Mouse (Mus musculus): ENCODE results near the gene Mrpl33. TPM values are rescaled to one million over a fixed set of nuclear protein-coding genes. Genes with fewer than 3 reads are reported as not detected.

Gene Mrpl33
- total and polyA plus RNA-seq, 2 experiments from 2014 or later = 82.5 to 293 TPM

DNA sequence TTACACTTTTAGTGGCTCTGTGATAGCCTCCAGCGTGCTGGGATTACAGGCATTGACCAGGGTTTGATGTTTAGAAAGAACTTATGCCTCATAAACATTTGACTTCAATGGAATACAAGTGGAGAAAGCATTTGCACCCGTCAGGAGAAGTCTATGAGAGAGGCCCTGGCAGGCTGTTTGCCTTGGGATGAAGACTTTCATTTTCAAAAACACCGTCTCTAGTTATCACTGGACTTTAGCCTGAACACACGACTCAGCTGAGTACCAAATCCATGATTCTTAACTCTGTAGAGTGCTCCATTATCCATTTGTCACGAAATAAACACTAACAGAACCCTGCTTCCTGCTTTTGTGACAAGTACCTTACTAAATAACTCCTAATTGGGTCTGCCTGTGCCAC, 73.2 kb downstream of the Mrpl33 start:
- ATAC-seq (no peak), DNase-seq (ENCODE audit: low spot score) (no peak)
- no peaks in the 10 kb centered on the region for H3K36me3 ChIP-seq (ENCODE audit: insufficient read depth, low read length)
- H3K4me3 ChIP-seq (ENCODE audit: low read length) = no peak overlapping the region
- H3K9ac ChIP-seq (replicated peaks; ENCODE audit: low read length) = no peak overlapping the region
- no peak overlapping the region for H3K27ac ChIP-seq
- no peaks in the 10 kb centered on the region for H3K9me3 ChIP-seq (ENCODE audit: low read length)
- H3K4me1 ChIP-seq (ENCODE audit: insufficient read depth, low read length) = no peaks in the 10 kb centered on the region
- H3K27me3 ChIP-seq (ENCODE audit: insufficient read depth, low read length) = no peaks in the 10 kb centered on the region
- H3K4me2 ChIP-seq (ENCODE audit: low read depth, low read length) = no peak overlapping the region
- TF ChIP-seq CTCF (IDR thresholded peaks at IDR 0.05; ENCODE audit: low read depth) = no peak
- WGBS = 77% methylated on average over 5 of the region's 5 CpGs

DNA sequence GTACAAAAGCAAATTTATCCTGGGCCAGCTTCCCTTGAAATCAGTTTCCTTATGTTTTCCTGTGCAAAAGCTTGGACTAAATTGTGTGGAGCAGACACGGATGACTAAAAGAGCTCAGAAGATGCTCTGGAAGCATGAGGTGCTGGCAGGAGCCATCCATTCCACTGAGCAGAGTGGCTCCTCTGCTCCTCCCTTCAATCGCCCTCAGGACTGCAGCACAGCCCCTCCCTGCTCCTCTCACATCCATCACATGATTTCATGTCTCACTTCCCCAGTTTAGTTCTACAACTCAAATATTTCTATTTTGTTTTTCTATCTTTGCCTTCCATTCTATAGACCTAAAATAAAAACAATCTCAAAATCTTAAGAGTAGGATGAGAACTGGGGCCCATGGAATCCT, 74.4 kb downstream of the Mrpl33 start:
- Histone ChIP-seq H3K27ac (no peak overlapping the region), H3K27me3 (ENCODE audit: insufficient read depth, low read length) (no peaks in the 10 kb centered on the region), H3K9me3 (ENCODE audit: low read length) (no peaks in the 10 kb centered on the region), H3K4me1 (ENCODE audit: insufficient read depth, low read length) (no peaks in the 10 kb centered on the region), H3K4me3 (ENCODE audit: low read length) (no peak overlapping the region), H3K36me3 (ENCODE audit: insufficient read depth, low read length) (no peaks in the 10 kb centered on the region), H3K4me2 (ENCODE audit: low read depth, low read length) (no peak overlapping the region), H3K9ac (replicated peaks; ENCODE audit: low read length) (no peak overlapping the region)
- no peak for TF ChIP-seq CTCF (IDR thresholded peaks at IDR 0.05; ENCODE audit: low read depth)
- ATAC-seq (no peak), DNase-seq (ENCODE audit: low spot score) (no peak)
- WGBS = 70% methylated on average over 2 of the region's 2 CpGs

GRCm38 (mm10) chr5:31673431-31673830, 76.7 kb downstream of the Mrpl33 start:
- Histone ChIP-seq H3K36me3 (ENCODE audit: insufficient read depth, low read length) (no peaks in the 10 kb centered on the region), H3K4me3 (ENCODE audit: low read length) (no peak overlapping the region), H3K4me1 (ENCODE audit: insufficient read depth, low read length) (no peaks in the 10 kb centered on the region), H3K4me2 (ENCODE audit: low read depth, low read length) (no peak overlapping the region), H3K27ac (no peak overlapping the region), H3K27me3 (ENCODE audit: insufficient read depth, low read length) (no peaks in the 10 kb centered on the region), H3K9me3 (ENCODE audit: low read length) (no peaks in the 10 kb centered on the region), H3K9ac (replicated peaks; ENCODE audit: low read length) (no peak overlapping the region)
- DNase-seq (ENCODE audit: low spot score) (peak; percentile 8), ATAC-seq (no peak)
- TF ChIP-seq CTCF (IDR thresholded peaks at IDR 0.05; ENCODE audit: low read depth) = no peak
- 75% methylated on average over 2 of the region's 2 CpGs for WGBS

GRCm38 (mm10) chr5:31678000-31678399, 81.3 kb downstream of the Mrpl33 start:
- 83% methylated on average over 1 of the region's 1 CpGs for WGBS
- DNase-seq (ENCODE audit: low spot score) (no peak), ATAC-seq (no peak)
- Histone ChIP-seq H3K9ac (replicated peaks; ENCODE audit: low read length) (no peak overlapping the region), H3K4me3 (ENCODE audit: low read length) (no peak overlapping the region), H3K36me3 (ENCODE audit: insufficient read depth, low read length) (no peaks in the 10 kb centered on the region), H3K4me1 (ENCODE audit: insufficient read depth, low read length) (no peaks in the 10 kb centered on the region), H3K4me2 (ENCODE audit: low read depth, low read length) (no peak overlapping the region), H3K27ac (no peak overlapping the region), H3K9me3 (ENCODE audit: low read length) (no peaks in the 10 kb centered on the region), H3K27me3 (ENCODE audit: insufficient read depth, low read length) (no peaks in the 10 kb centered on the region)
- TF ChIP-seq CTCF (IDR thresholded peaks at IDR 0.05; ENCODE audit: low read depth) = no peak

DNA sequence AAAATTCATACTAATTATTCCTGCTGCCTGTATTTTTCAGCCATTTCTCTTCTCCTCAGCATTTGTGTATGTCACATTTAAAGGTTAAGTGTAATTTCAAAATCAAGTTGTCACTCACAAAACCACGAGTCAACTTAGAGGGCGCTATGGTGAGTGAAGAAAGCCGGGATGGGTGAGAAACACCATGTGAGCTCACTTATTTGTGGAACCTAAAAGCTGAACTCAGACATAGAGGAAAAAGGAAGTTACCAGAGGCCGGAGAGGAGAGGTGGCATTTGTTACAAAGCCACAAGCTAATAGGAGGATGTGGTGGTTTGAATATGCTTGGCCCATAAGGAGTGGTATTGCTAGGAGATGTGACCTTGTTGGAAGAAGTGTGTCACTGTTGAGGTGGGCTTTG, 83.4 kb downstream of the Mrpl33 start:
- no peak overlapping the region for H3K4me3 ChIP-seq (ENCODE audit: low read length)
- no peak overlapping the region for H3K9ac ChIP-seq (replicated peaks; ENCODE audit: low read length)
- no peak overlapping the region for H3K27ac ChIP-seq
- H3K27me3 ChIP-seq (ENCODE audit: insufficient read depth, low read length) = no peaks in the 10 kb centered on the region
- WGBS = 88% methylated on average over 4 of the region's 4 CpGs
- ATAC-seq (no peak), DNase-seq (ENCODE audit: low spot score) (no peak)
- H3K36me3 ChIP-seq (ENCODE audit: insufficient read depth, low read length) = no peaks in the 10 kb centered on the region
- no peak overlapping the region for H3K4me2 ChIP-seq (ENCODE audit: low read depth, low read length)
- H3K9me3 ChIP-seq (ENCODE audit: low read length) = no peaks in the 10 kb centered on the region
- no peaks in the 10 kb centered on the region for H3K4me1 ChIP-seq (ENCODE audit: insufficient read depth, low read length)
- TF ChIP-seq CTCF (IDR thresholded peaks at IDR 0.05; ENCODE audit: low read depth) = no peak

DNA sequence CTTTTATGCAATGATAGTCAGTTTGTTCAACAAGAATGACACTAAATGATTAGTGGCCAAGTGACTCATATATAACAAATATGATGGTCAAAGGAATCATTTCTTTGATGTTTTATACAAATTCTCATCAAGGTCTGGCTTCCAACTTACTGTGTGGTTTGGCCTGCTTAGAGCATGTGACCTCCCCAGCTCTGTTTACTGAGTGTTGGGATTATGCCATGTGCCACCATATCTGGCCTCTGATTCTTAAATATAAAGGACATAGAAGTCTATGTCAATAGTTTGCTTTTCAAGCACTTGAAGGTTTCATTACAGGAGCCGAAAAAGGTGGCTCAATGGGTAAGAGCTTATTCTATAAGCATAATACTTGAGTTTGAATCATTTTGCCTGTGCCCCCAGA, 85.6 kb downstream of the Mrpl33 start:
- no peaks in the 10 kb centered on the region for H3K36me3 ChIP-seq (ENCODE audit: insufficient read depth, low read length)
- no peaks in the 10 kb centered on the region for H3K4me1 ChIP-seq (ENCODE audit: insufficient read depth, low read length)
- H3K27ac ChIP-seq = no peak overlapping the region
- H3K27me3 ChIP-seq (ENCODE audit: insufficient read depth, low read length) = no peaks in the 10 kb centered on the region
- no peak for TF ChIP-seq CTCF (IDR thresholded peaks at IDR 0.05; ENCODE audit: low read depth)
- WGBS = 88% methylated on average over 1 of the region's 1 CpGs
- H3K4me3 ChIP-seq (ENCODE audit: low read length) = no peak overlapping the region
- no peak for DNase-seq (ENCODE audit: low spot score)
- no peak overlapping the region for H3K4me2 ChIP-seq (ENCODE audit: low read depth, low read length)
- no peak overlapping the region for H3K9ac ChIP-seq (replicated peaks; ENCODE audit: low read length)
- no peaks in the 10 kb centered on the region for H3K9me3 ChIP-seq (ENCODE audit: low read length)
- ATAC-seq = no peak

DNA sequence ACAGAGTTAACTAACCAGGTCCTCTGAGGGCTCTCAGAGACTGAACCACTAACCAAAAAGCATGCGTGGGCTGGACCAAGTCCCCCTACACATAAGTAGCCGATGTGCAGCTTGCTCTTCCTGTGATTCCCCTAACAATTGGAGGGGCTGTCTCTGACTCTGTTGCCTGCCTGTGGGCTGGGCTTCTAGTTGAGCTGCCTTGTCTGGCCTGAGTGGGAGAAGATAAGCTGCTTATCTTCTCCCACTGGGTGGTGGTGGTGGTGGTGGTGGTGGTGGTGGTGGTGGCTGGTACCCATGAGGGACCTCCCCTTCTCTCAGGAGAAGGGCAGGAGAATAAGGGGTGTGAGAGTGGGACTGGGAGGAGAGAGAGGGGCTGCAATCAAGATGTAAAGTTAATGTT, 89.3 kb downstream of the Mrpl33 start:
- Histone ChIP-seq H3K4me3 (ENCODE audit: low read length) (no peak overlapping the region), H3K9ac (replicated peaks; ENCODE audit: low read length) (no peak overlapping the region), H3K36me3 (ENCODE audit: insufficient read depth, low read length) (no peaks in the 10 kb centered on the region), H3K27me3 (ENCODE audit: insufficient read depth, low read length) (no peaks in the 10 kb centered on the region), H3K4me1 (ENCODE audit: insufficient read depth, low read length) (no peaks in the 10 kb centered on the region), H3K4me2 (ENCODE audit: low read depth, low read length) (no peak overlapping the region), H3K27ac (no peak overlapping the region), H3K9me3 (ENCODE audit: low read length) (no peaks in the 10 kb centered on the region)
- 71% methylated on average over 2 of the region's 2 CpGs for WGBS
- ATAC-seq (no peak), DNase-seq (ENCODE audit: low spot score) (no peak)
- TF ChIP-seq CTCF (IDR thresholded peaks at IDR 0.05; ENCODE audit: low read depth) = no peak
